In the genomic region with DNA sequence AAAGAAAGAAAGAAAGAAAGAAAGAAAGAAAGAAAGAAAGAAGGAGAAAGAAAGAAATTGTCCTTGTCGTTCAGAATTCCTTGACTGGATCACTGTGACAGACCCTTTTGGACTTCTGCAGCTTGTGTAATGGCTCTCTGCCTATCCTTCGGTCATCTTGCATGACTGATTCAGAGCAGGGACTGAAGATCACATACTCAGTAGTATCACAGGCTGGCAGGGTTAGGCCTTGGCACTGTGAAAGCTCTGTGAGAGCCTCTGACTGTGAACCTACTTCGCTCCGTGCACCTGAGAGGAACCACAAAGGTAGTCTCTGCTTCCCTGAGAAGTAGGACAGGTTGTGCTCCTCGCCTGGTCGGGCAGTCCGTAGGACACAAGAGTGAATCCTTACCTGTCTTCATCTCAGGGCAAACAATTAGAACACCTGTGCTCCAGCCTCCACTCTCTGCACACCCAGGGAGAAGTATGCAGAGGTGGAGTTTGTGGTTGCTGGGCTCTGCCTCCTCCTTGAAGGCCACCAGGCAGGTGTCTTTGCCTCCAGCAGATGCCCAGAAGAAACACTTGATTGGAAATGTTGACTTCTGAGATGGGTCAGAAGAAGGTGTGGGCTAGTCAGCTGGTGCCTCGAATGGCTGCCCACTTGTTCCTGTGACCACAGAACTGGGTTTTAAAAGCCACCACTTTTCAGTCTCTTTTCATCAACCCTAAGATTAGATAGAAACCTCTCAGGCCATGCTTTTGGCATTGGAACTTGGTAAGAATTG, we compare ENCODE assay signal across 19 mouse cellular contexts. TPM values are rescaled to one million over a fixed set of nuclear protein-coding genes. Genes with fewer than 3 reads are reported as not detected.
A peak's percentile ranks its signal among the peaks of the same experiment; 100 is the strongest.
DNase-seq lines count a peak whose midpoint lies in the region; ATAC-seq lines count a peak whose summit lies in the region.
"Had no signal": no experiment of that assay in that cellular context is flagged by ENCODE, and none has a peak within 500 bp of the region (broad histone marks: within the 10 kb centered on the region; RNA-seq: fewer than 3 reads in every experiment).

No protein-coding gene starts in this region.

- peak; percentile 76 for DNase-seq in heart, adult 11 months
- no peak for DNase-seq in heart, postnatal 4 days
- DNase-seq in cerebellum, adult 9-11 months, result peak; percentile 39
- DNase-seq in adrenal gland, postnatal 36 days, result no peak
- DNase-seq: adrenal gland, postnatal 10 days; embryo, embryonic 11 days; gastrocnemius, postnatal 10 days; lung, postnatal 4 days; thymus, postnatal 25 days had no signal

- H3K27ac ChIP-seq in kidney, embryonic 16.5 days (ENCODE audit: low read length), result no peak overlapping the region
- H3K27ac ChIP-seq in kidney, embryonic 15.5 days, result no peak overlapping the region
- H3K27ac ChIP-seq in midbrain, embryonic 15.5 days, result no peak overlapping the region
- H3K27ac ChIP-seq: forebrain, embryonic 10.5 days; hindbrain, embryonic 10.5 days; midbrain, embryonic 10.5 days; stomach, embryonic 15.5 days had no signal

- no peak overlapping the region for H3K4me3 ChIP-seq in kidney, embryonic 16.5 days (ENCODE audit: low read length)
- no peak overlapping the region for H3K4me3 ChIP-seq in kidney, embryonic 15.5 days (replicated peaks)
- H3K4me3 ChIP-seq in midbrain, embryonic 15.5 days, result no peak overlapping the region
- H3K4me3 ChIP-seq: forebrain, embryonic 10.5 days; hindbrain, embryonic 10.5 days; midbrain, embryonic 10.5 days; stomach, embryonic 15.5 days had no signal

- H3K9ac ChIP-seq in kidney, embryonic 16.5 days (replicated peaks; ENCODE audit: low read length), result no peak overlapping the region
- H3K9ac ChIP-seq in kidney, embryonic 15.5 days, result no peak overlapping the region
- H3K9ac ChIP-seq in midbrain, embryonic 15.5 days, result no peak overlapping the region
- H3K9ac ChIP-seq: stomach, embryonic 15.5 days had no signal

- no peaks in the 10 kb centered on the region for H3K9me3 ChIP-seq in kidney, embryonic 16.5 days (ENCODE audit: low read length)
- no peaks in the 10 kb centered on the region for H3K9me3 ChIP-seq in kidney, embryonic 15.5 days (replicated peaks)
- H3K9me3 ChIP-seq in midbrain, embryonic 15.5 days, result no peaks in the 10 kb centered on the region
- H3K9me3 ChIP-seq: forebrain, embryonic 10.5 days; hindbrain, embryonic 10.5 days; midbrain, embryonic 10.5 days; stomach, embryonic 15.5 days had no signal

- 94% methylated on average over 8 of the region's 8 CpGs for WGBS in kidney, embryonic 16.5 days
- WGBS in kidney, embryonic 15.5 days, result 95% methylated on average over 8 of the region's 8 CpGs
- 94% methylated on average over 8 of the region's 8 CpGs for WGBS in midbrain, embryonic 15.5 days

- 0 out of 2 replicates have a peak, but pooled peaks have one; percentile 19 for ATAC-seq in kidney, embryonic 16.5 days (ENCODE audit: low FRiP score, low TSS enrichment)
- ATAC-seq in kidney, embryonic 15.5 days (replicated peaks; ENCODE audit: low FRiP score), result no peak
- ATAC-seq in common myeloid progenitor, adult 5-6 weeks (replicated peaks; ENCODE audit: low read depth, poor library complexity, severe bottlenecking), result 0 out of 2 replicates have a peak, but pooled peaks have one; percentile 5
- ATAC-seq in midbrain, embryonic 15.5 days (replicated peaks), result no peak
- ATAC-seq: forebrain, embryonic 16.5 days had no signal

- no peak overlapping the region for H3K4me2 ChIP-seq in kidney, embryonic 16.5 days (replicated peaks; ENCODE audit: low read depth, low read length)
- H3K4me2 ChIP-seq in kidney, embryonic 15.5 days, result no peak overlapping the region
- H3K4me2 ChIP-seq in midbrain, embryonic 15.5 days, result no peak overlapping the region
- H3K4me2 ChIP-seq: heart, embryonic 11.5 days; stomach, embryonic 15.5 days had no signal

- no peaks in the 10 kb centered on the region for H3K36me3 ChIP-seq in kidney, embryonic 16.5 days (ENCODE audit: insufficient read depth, low read length)
- H3K36me3 ChIP-seq in kidney, embryonic 15.5 days, result no peaks in the 10 kb centered on the region
- H3K36me3 ChIP-seq in midbrain, embryonic 15.5 days (replicated peaks), result no peaks in the 10 kb centered on the region
- H3K36me3 ChIP-seq: hindbrain, embryonic 10.5 days; stomach, embryonic 15.5 days had no signal

- peaks cover 27% of the 10 kb centered on the region for H3K4me1 ChIP-seq in kidney, embryonic 16.5 days (ENCODE audit: insufficient read depth, low read length)
- H3K4me1 ChIP-seq in kidney, embryonic 15.5 days, result peaks cover 23% of the 10 kb centered on the region
- no peaks in the 10 kb centered on the region for H3K4me1 ChIP-seq in midbrain, embryonic 15.5 days

- no peaks in the 10 kb centered on the region for H3K27me3 ChIP-seq in kidney, embryonic 16.5 days (ENCODE audit: insufficient read depth, low read length)
- no peaks in the 10 kb centered on the region for H3K27me3 ChIP-seq in kidney, embryonic 15.5 days
- H3K27me3 ChIP-seq in midbrain, embryonic 15.5 days (replicated peaks), result no peaks in the 10 kb centered on the region
- H3K27me3 ChIP-seq: stomach, embryonic 15.5 days had no signal

RNA-seq across cellular contexts. Expression of gene Nck2, which starts 47.3 kb away (rescaled TPM):
- 10 to 100 TPM; 34.0 to 38.3 TPM for total RNA-seq in heart, postnatal 4 days (2021)
- 44.5 and 46.5 TPM in 2 replicates for polyA plus RNA-seq in kidney, embryonic 16.5 days (2015; fragmentation: Nextera tagmentation; extraction: Ambion mirVana)
- polyA plus RNA-seq in kidney, embryonic 15.5 days (2015; fragmentation: Nextera tagmentation; extraction: Ambion mirVana), result 46.0 and 48.3 TPM in 2 replicates
- 16.6 and 25.2 TPM in 2 replicates for total RNA-seq in common myeloid progenitor, adult 5-6 weeks (2017)
- 35.5 and 37.6 TPM in 2 replicates for polyA plus RNA-seq in midbrain, embryonic 15.5 days (2015; fragmentation: Nextera tagmentation; extraction: Ambion mirVana)
- total RNA-seq in adrenal gland, postnatal 36 days (2021), result 10 to 100 TPM; 29.7 to 32.9 TPM

Comparison
In these comparisons a context has a peak if more than half of its experiments do, and no peak if none do; other contexts are left out.
1. DNase-seq: peak in heart, adult 11 months (single experiment) and cerebellum, adult 9-11 months (single experiment); none in heart, postnatal 4 days (single experiment) and adrenal gland, postnatal 36 days (0 of 2).
2. ATAC-seq: peak in kidney, embryonic 16.5 days (single experiment) and common myeloid progenitor, adult 5-6 weeks (single experiment); none in kidney, embryonic 15.5 days (single experiment) and midbrain, embryonic 15.5 days (single experiment).